Mouse (Mus musculus) c-Kit-negative CD71-positive TER-119-positive erythroid progenitor cells, embryonic 14.5 days (primary cell): ENCODE measurements around the gene Parva.

ENCODE experiments used
- DNase-seq: peaks from one replicate; pipeline ENCODE4 v3.0.0-alpha.2; 2013; ENCODE audit warnings: low read depth, low spot score

Parva gene

GRCm38 (mm10) chr7:112427357-112428157, at the start of gene Parva:
TSS of gene Parva (plus strand) at chr7:112427505.
- DNase-seq, result no peak

DNA sequence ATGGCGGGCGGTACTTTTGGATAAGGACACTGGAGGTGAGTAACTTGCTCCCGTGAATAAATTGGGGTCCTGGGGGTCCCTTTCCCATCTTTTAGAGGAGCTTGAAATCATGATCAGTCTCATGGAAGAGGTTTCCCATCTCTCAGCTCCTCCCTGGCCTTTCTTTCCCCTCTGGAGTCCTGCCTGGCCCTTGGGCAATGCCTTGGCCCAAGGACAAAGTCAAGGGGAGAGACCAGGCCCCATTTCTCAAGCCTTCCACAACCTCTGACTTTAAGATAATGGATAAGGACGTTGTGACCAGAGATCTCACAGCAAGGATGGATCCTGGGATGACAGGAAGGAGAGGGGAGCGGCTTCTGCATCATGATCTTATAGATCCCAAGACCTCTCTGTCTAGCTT, 49.2 kb upstream of the Parva start:
- no peak for DNase-seq

DNA sequence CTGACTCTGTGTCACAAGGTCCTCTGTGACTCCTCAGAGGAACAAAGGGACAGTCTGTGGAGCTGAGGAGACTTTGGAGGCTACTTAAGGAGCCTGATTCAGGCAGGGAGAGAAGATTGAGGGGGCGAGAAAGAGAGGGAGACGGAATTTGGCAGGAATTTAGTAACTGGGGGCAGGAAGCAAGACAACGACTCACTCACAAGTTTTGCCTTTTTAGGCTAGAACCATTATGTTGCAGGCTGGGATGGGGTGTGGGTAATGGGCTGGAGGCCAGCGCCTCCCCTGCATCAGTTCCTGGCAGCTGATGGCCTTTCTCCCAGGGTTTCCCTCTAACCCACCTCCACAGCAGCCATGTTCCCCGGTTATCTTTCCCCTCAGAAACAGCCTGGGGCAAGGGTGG, 48.8 kb upstream of the Parva start:
- no peak for DNase-seq

GRCm38 (mm10) chr7:112386521-112386920, 40.8 kb upstream of the Parva start:
- no peak for DNase-seq

GRCm38 (mm10) chr7:112387876-112388275, 39.4 kb upstream of the Parva start:
- no peak for DNase-seq

DNA sequence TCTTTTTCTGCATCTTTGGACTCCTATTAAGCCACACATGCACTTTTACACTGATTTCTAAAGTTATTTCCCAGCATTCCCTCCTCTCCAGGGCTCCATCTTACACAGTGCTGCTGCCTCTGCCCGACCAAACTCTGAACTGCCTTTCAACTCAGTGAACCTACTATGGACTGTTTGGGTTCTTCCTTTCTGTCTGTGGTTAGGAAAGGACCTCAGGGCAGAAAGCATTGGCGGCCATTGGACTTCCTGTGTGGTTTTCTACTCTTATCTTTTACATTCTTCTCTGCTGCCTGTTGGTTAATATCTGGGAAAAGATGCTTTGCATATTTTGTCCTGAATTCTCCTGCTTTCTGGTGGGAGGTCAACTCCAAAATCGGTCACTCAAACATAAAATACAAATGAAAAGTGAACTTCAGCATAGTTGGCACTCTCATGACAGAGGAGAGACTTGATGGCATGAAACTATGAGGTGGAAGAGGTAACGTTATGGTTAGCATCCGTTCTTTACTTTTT, 38.9 kb upstream of the Parva start:
- no peak for DNase-seq

GRCm38 (mm10) chr7:112389611-112390251, 37.6 kb upstream of the Parva start:
- DNase-seq, result no peak

- no peak for DNase-seq
Measured at GRCm38 (mm10) chr7:112390252-112390936, 36.9 kb upstream of the Parva start.

DNA sequence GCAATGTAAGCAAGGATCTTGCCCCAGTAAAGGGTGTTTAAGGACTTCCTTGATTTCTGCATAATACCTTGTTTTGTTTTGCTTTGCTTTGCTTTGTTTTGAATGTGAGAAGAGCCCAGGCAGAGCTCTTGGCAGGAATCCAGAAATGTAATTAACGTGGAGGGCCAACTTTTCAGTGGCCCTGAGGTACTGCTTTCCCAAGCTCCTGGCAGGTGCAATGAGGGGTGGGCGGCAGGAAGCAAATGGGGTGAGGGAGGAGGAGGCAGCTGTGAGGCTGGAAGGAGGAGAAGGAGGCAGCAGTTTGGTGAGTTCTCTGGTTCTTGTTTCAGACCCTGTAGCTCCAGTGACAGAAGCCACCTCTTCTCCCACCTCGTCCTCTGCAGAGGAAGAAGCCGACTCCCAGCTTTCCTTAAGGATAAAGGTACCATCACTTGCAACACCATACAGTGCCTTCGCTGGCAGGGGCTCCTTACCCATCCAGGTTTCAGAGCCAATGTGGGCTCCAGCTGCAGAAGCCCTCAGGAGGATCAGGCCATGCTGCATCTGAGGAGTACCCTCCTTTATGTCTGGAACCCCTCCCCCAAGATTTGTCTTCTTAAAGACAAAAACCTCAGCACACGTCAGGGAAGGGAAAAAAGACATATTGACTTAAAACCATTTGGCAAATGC, 36.2 kb upstream of the Parva start:
- DNase-seq, result no peak

GRCm38 (mm10) chr7:112397786-112398185, 29.5 kb upstream of the Parva start:
- no peak for DNase-seq

DNA sequence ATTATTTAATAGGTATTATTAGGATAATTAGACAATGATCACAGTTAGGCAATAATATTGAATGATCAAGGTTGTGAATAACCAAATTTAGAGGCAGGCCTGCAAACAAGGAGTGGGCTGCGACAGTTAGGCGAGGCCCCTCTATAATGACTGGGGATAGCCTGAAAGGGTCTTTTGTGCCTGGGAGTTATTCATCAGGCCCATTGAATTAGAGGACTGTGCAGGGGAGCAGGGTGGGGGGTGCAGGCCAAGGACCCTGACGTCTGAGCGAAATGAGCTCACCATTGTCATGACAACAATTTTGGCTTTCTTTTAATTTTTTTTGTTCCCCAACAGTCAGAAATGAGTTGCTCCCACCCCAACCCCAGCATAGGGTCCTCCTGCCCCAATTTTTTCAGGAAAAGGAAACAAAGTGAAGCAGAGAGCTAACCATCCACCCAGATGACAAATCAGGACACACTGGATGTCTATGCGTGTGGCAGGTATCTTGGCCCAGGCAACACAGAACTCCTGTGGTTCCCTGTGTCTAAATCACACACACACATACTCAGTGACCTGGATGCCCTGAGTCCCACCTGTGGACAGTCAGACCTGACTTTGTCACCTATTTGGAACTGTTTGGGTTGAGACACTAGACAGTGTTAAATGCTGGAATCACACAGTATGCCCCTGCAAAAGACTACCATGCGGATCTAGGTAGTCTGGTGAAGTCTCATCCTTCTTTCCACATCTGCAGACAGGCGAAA, 27.7 kb upstream of the Parva start:
- DNase-seq, result no peak

GRCm38 (mm10) chr7:112400175-112400574, 27.1 kb upstream of the Parva start:
- DNase-seq, result no peak

DNA sequence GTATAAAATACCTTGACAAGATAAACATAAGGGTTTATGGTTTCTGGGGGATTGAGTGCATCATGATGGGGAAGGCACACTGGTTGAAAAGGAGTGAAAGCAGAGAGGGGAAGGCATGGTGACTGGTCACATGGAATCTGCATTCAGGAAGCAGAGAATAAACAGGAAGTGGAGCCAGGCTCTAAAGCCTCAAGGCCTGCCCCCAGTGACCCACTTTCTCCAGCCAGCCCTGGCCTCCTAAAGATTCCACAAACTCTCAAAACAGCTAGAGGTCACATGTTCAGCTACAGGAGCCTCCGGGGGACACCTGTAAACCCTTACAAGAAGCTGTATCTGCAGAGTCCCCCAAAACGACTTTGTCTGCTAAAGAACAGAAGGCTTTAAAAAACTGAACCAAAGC, 22.2 kb upstream of the Parva start:
- no peak for DNase-seq

DNA sequence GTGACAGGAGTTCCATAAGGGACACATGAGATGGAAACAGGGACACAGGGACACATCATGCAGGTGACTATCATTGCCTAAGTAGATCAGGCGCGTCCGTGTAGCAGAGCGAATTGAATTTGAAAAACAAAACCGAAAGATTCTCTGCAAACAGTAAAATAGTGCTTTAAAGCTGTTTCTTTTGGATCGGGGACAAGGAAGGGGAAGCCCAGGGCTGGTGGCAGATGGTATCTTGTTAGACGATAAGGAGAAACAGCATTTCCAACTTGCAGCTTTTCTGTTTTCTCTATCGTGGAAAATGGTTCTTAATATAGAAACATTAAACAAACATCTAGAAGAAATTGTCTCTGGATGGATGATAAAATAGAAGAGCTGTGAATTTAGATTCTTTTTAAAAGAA, 21.7 kb upstream of the Parva start:
- DNase-seq, result no peak

DNA sequence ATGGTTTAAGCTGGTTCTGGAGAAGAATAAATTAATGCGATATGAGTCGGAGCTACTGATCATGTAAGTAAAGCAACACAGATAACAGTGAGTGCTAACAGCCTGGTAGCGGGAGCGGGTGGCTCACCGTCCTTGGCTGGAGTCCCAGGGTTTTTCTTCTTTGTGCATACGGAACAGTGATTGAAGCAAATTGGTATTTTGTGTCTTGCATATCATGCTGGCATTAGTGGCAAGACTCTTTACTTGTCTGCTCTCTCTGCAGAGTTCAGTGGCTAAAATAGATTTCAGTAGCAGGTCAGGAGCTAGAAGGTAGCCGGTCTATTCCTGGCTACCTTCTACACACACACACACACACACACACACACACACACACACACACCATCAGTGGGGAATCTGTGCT, 19.7 kb upstream of the Parva start:
- DNase-seq, result no peak

GRCm38 (mm10) chr7:112409991-112410390, 17.3 kb upstream of the Parva start:
- DNase-seq, result no peak

DNA sequence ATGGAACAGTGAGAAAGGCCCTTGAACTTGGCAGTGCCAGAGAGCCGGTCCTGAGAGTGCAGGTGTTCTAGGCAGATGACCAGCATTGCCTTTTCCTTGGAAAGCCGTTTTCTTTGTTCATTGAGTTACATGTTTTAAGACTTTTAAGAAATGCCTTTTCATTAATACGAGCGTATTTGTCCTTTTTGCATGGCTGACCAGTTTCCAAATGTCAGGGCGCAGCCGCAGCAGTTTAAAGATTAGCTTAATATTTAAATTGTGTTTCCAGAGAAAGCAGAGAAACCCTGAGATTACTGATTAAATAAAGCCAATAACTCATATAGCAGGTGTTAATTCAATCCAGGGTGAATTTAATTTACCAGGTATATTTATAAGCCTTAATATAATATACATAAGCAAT, 14.0 kb upstream of the Parva start:
- DNase-seq, result no peak

DNA sequence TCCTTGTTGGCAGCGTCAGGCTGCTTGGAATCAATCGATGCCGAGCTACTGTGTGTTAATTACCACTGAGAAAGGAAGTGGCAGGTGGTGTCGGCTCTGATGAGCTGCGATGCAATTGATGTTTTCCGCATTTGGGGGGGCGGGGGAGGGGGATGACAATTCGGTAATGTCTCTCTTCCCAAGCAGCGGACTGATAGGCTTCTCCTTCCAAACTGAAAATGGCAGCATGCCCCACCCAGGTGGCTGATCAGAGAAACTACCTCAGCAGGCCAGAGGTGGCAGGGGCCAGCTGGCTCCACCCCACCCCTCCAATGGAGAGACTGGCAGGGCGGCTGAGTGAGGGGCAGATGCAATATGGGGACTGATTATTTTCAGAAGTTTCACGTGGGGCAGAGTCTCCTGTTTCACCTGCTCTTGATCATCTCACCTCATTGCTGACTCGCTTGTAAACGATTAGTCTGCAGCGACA, 11.2 kb upstream of the Parva start:
- no peak for DNase-seq

- DNase-seq, result no peak
Measured at GRCm38 (mm10) chr7:112416730-112417513, 10.4 kb upstream of the Parva start.

- no peak for DNase-seq
Measured at GRCm38 (mm10) chr7:112417598-112417997, 9.7 kb upstream of the Parva start.
